In the genomic region with DNA sequence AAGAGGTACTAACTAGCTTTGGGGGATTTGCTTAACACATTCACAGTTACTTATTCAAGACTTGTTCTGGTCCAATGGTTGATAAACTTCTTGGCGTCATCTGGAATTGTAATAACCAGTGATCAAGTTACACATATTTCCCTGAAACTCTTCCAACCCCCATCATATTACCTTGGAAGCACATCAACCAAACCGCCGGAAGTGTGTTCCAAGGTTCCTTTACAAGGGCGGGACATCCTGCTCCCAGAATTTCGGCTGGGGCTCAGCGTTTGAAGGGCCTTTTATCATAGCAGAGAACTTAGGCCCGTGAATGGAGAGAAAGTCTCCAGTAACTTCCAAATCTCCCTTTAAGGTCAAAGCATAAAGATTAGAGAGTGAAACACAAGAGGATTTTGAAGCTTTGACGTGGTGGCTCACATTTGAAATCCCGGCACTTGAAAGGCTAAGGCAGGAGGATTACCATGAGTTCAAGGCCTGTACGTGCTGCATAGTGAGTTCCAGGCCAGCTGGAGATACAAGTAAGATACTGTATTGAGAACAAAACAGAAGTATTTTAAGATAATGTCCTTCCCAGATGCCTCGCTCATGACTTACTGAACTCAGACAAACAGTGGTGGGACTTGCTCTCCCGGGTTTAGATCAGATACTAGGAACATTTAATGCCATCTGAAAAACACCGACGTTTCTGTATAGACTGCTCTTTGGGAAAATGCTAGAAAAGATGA, we compare ENCODE assay signal across 15 mouse cellular contexts.
A peak's percentile ranks its signal among the peaks of the same experiment; 100 is the strongest.
DNase-seq lines count a peak whose midpoint lies in the region; ATAC-seq lines count a peak whose summit lies in the region.
"Had no signal": no experiment of that assay in that cellular context is flagged by ENCODE, and none has a peak within 500 bp of the region (broad histone marks: within the 10 kb centered on the region; RNA-seq: fewer than 3 reads in every experiment).

No protein-coding gene starts in this region.

- WGBS in kidney, embryonic 16.5 days = 70% methylated on average over 14 of the region's 14 CpGs
- 68% methylated on average over 14 of the region's 14 CpGs for WGBS in heart, embryonic 10.5 days

- H3K36me3 ChIP-seq in kidney, embryonic 16.5 days (ENCODE audit: insufficient read depth, low read length) = no peaks in the 10 kb centered on the region
- no peaks in the 10 kb centered on the region for H3K36me3 ChIP-seq in heart, embryonic 10.5 days

- DNase-seq in adrenal gland, postnatal 14 days = peak; percentile 22
- DNase-seq in adrenal gland, adult (ENCODE audit: inconsistent age in 2 of 2, low spot score in 1 of 2) = no peak
- no peak for DNase-seq in kidney, adult 9 months
- no peak for DNase-seq in heart, embryonic 10.5 days (ENCODE audit: low spot score)
- DNase-seq in skeletal muscle tissue, adult 2 months (ENCODE audit: low read depth, low spot score) = peak; percentile 21
- DNase-seq in ovary, adult 18-20 months (ENCODE audit: low spot score) = no peak
- DNase-seq in ovary, postnatal 10 days (ENCODE audit: low spot score) = no peak
- DNase-seq: cerebellum, adult 8-10 months; embryo, embryonic 11 days; midbrain, embryonic 14.5 days; thymus, postnatal 4 days had no signal

- H3K27me3 ChIP-seq in kidney, embryonic 16.5 days (ENCODE audit: insufficient read depth, low read length) = no peaks in the 10 kb centered on the region
- no peaks in the 10 kb centered on the region for H3K27me3 ChIP-seq in heart, embryonic 10.5 days (ENCODE audit: insufficient read depth, poor library complexity, severe bottlenecking)
- H3K27me3 ChIP-seq: CH12.LX had no signal

- no peak overlapping the region for H3K9ac ChIP-seq in kidney, embryonic 16.5 days (replicated peaks; ENCODE audit: low read length)

- H3K4me1 ChIP-seq in kidney, embryonic 16.5 days (ENCODE audit: insufficient read depth, low read length) = peaks cover 34% of the 10 kb centered on the region
- H3K4me1 ChIP-seq in heart, embryonic 10.5 days = peaks cover 29% of the 10 kb centered on the region; the same call in 1 of the 2 replicates

- no peak overlapping the region for H3K4me3 ChIP-seq in kidney, embryonic 16.5 days (ENCODE audit: low read length)
- no peak overlapping the region for H3K4me3 ChIP-seq in heart, embryonic 10.5 days

- no peak for ATAC-seq in kidney, embryonic 16.5 days (ENCODE audit: low FRiP score, low TSS enrichment)
- ATAC-seq: intestine, embryonic 16.5 days had no signal

- H3K9me3 ChIP-seq in kidney, embryonic 16.5 days (ENCODE audit: low read length) = no peaks in the 10 kb centered on the region
- H3K9me3 ChIP-seq in heart, embryonic 10.5 days = no peaks in the 10 kb centered on the region

- peak overlapping the region; percentile 31; the same call in 1 of the 2 replicates for H3K27ac ChIP-seq in kidney, embryonic 16.5 days (ENCODE audit: low read length)
- H3K27ac ChIP-seq in heart, embryonic 10.5 days = peak overlapping the region; percentile 64; the same call in 1 of the 2 replicates

- H3K4me2 ChIP-seq in kidney, embryonic 16.5 days (replicated peaks; ENCODE audit: low read depth, low read length) = no peak overlapping the region
- H3K4me2 ChIP-seq: liver, embryonic 11.5 days had no signal

Comparison
In these comparisons a context has a peak if more than half of its experiments do, and no peak if none do; other contexts are left out.
1. DNase-seq: peak in adrenal gland, postnatal 14 days (single experiment) and skeletal muscle tissue, adult 2 months (single experiment); none in adrenal gland, adult (0 of 2), kidney, adult 9 months (single experiment), heart, embryonic 10.5 days (single experiment), ovary, adult 18-20 months (single experiment) and ovary, postnatal 10 days (single experiment).